Mouse (Mus musculus) neural tube, embryonic 15.5 days (tissue): ENCODE results near the gene Olfr698. TPM values are rescaled to one million over a fixed set of nuclear protein-coding genes. Genes with fewer than 3 reads are reported as not detected.

ENCODE experiments used
- polyA plus RNA-seq: library from polyadenylated mRNA; unstranded; fragments of >200 nt; fragmentation: Nextera tagmentation; extraction: Ambion mirVana; gene quantifications from 2 replicates; pipeline ENCODE4 v1.2.1, GENCODE M21; 2015

Olfr698 gene
- polyA plus RNA-seq, 1 experiment from 2014 or later: not detected

Other genes starting within 250 kb of the Olfr698 start
- not detected in 2 replicates for gene Olfr693, start 74.8 kb downstream of the Olfr698 start, polyA plus RNA-seq
- not detected in 2 replicates for gene Olfr694, start 63.6 kb downstream of the Olfr698 start, polyA plus RNA-seq
- gene Olfr695, start 39.0 kb downstream of the Olfr698 start, polyA plus RNA-seq: not detected in 2 replicates
- not detected in 2 replicates for gene Olfr697, start 13.0 kb downstream of the Olfr698 start, polyA plus RNA-seq
- gene Olfr699, start 37.8 kb upstream of the Olfr698 start, polyA plus RNA-seq: not detected in 2 replicates
- 0.22 TPM in 1 of 2 replicates, not detected in the other for gene Olfr700, start 53.4 kb upstream of the Olfr698 start, polyA plus RNA-seq
- gene Olfr701, start 58.7 kb upstream of the Olfr698 start, polyA plus RNA-seq: not detected in 2 replicates
- gene Olfr702, start 78.5 kb upstream of the Olfr698 start, polyA plus RNA-seq: not detected in 2 replicates
- gene Olfr703, start 88.0 kb upstream of the Olfr698 start, polyA plus RNA-seq: not detected in 2 replicates
- not detected in 2 replicates for gene Olfr704, start 107.8 kb upstream of the Olfr698 start, polyA plus RNA-seq
- gene Olfr705, start 121.5 kb upstream of the Olfr698 start, polyA plus RNA-seq: not detected in 2 replicates
- not detected in 2 replicates for gene Olfr706, start 132.8 kb upstream of the Olfr698 start, polyA plus RNA-seq
- gene Olfr707, start 145.8 kb upstream of the Olfr698 start, polyA plus RNA-seq: not detected in 2 replicates
- not detected in 2 replicates for gene Olfr1532-ps1, start 152.6 kb upstream of the Olfr698 start, polyA plus RNA-seq
- gene Olfr709-ps1, start 176.8 kb upstream of the Olfr698 start, polyA plus RNA-seq: not detected in 2 replicates
- not detected in 2 replicates for gene Olfr710, start 192.9 kb upstream of the Olfr698 start, polyA plus RNA-seq
- not detected in 2 replicates for gene Olfr6, start 208.5 kb upstream of the Olfr698 start, polyA plus RNA-seq
- gene Olfr711, start 220.1 kb upstream of the Olfr698 start, polyA plus RNA-seq: not detected in 2 replicates